Mouse (Mus musculus) cerebellum, adult 2 months (tissue): ENCODE measurements around the gene Ccdc88c.

Experiments used
- CTCF ChIP-seq: fragments of 200-500 bp; IDR thresholded peaks from 2 replicates; pipeline ENCODE4 v1.5.1; 2011; ENCODE audit warnings: low read depth, mild to moderate bottlenecking, control low read depth, low read length, moderate library complexity, borderline replicate concordance; ENCODE audit not compliant: insufficient read depth
- POLR2A ChIP-seq: fragments of 200-500 bp; IDR thresholded peaks from 2 replicates; pipeline ENCODE4 v1.6.1; 2011; ENCODE audit warnings: low read length, control low read depth, borderline replicate concordance; ENCODE audit not compliant: insufficient read depth

DNA sequence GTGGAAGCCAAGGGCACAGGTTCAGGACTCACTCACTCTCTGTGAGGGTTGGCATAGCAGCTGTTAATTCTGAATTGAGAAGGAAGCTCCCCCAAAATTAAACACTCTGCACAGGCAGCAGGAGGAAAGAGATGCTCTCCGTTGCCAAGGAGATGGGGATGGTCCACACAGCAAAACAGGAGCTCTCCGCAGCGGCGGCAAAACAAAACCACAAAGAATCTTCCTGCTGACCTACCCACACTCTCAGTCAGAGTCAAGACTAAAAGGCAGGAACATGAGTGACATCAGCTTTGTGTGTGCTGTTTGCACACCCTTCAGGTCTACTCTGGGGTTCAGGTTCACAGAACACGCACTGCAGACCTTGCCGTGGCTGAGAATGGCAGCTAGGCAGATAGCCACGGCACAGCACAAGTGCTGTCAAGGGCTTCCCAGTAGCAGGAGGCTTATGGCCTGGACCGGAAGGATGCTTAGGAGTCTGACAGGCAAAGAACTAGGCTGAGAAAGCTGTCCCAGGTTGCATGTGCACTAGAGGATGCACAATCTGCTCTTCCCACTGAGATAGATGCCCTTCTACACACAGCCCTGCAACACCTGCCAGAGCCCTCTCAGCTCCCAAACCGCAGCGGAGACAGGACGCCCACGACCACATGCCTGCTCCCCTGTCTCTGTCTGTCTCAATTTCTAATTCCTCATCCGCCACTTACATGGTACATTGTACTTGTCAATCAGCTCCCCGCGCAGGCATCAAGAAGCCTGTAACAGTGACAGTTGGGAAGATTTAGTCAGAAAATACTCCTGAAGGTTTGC, 40.3 kb downstream of the Ccdc88c start:
- TF ChIP-seq CTCF (no peak), POLR2A (no peak)
